Mouse (Mus musculus) stomach, postnatal 0 days (tissue): Measurements from ENCODE around the gene Uchl4. TPM values are rescaled to one million over a fixed set of nuclear protein-coding genes. Genes with fewer than 3 reads are reported as not detected.
A peak's percentile ranks its signal among the peaks of the same experiment; 100 is the strongest.

Experiments
- ATAC-seq: fragments of 200-750 bp; cut with Nextera tagmentation; 2 replicates; pipeline ENCODE4 v1.8.0; 2017; ENCODE audit not compliant: low FRiP score, low TSS enrichment
- DNase-seq: peaks from one replicate; pipeline ENCODE4 v3.0.0-alpha.2; 2016; ENCODE audit warnings: low spot score
- H3K27ac ChIP-seq: fragments of 300-500 bp; sonication (generic); replicated peaks from 2 replicates; pipeline ENCODE4 v1.5.1; 2014; ENCODE audit warnings: mild to moderate bottlenecking, control low read depth
- H3K27me3 ChIP-seq: fragments of 300-500 bp; sonication (generic); 2 replicates; pipeline ENCODE4 v1.6.1; 2014; ENCODE audit warnings: low read length; ENCODE audit not compliant: control insufficient read depth, insufficient read depth
- H3K36me3 ChIP-seq: fragments of 300-500 bp; sonication (generic); 2 replicates; pipeline ENCODE4 v1.6.1; 2014; ENCODE audit warnings: low read length, mixed read lengths; ENCODE audit not compliant: control insufficient read depth, insufficient read depth
- H3K4me1 ChIP-seq: fragments of 300-500 bp; sonication (generic); replicated peaks from 2 replicates; pipeline ENCODE4 v1.6.1; 2014; ENCODE audit warnings: antibody characterized with exemption; ENCODE audit not compliant: control insufficient read depth, insufficient read depth
- H3K4me2 ChIP-seq: fragments of 300-500 bp; sonication (generic); replicated peaks from 2 replicates; pipeline ENCODE4 v1.6.1; 2014; ENCODE audit warnings: low read depth, mild to moderate bottlenecking, control low read depth, moderate library complexity
- H3K4me3 ChIP-seq: fragments of 300-500 bp; sonication (generic); 2 replicates; pipeline ENCODE4 v1.5.1; 2014; ENCODE audit warnings: low read depth, low read length, control low read depth
- H3K9ac ChIP-seq: fragments of 300-500 bp; sonication (generic); 2 replicates; pipeline ENCODE4 v1.6.1; 2014; ENCODE audit warnings: mild to moderate bottlenecking, low read length, control low read depth, mixed read lengths
- H3K9me3 ChIP-seq: fragments of 300-500 bp; sonication (generic); 2 replicates; pipeline ENCODE4 v1.6.1; 2016; ENCODE audit warnings: low read length; ENCODE audit not compliant: control insufficient read depth
- CTCF ChIP-seq: IDR thresholded peaks from 2 replicates; pipeline ENCODE4 v1.5.1; 2016; ENCODE audit warnings: antibody characterized with exemption, low read depth, mild to moderate bottlenecking, moderate library complexity
- EP300 ChIP-seq: optimal IDR thresholded peaks from 2 replicates; pipeline ENCODE3; 2016; ENCODE audit warnings: antibody characterized with exemption
- WGBS: fragments of 180-500 bp; shearing (Covaris S2); extraction: QIAGEN DNeasy Blood & Tissue Kit; methylation state at CpG from one replicate; pipeline ENCODE4 v1.1.7; 2014; 5-methylcytosine and 5-hydroxymethylcytosine counted together
- polyA plus RNA-seq: library from polyadenylated mRNA; unstranded; fragments of >200 nt; fragmentation: Nextera tagmentation; extraction: Ambion mirVana; gene quantifications from 2 replicates; pipeline ENCODE4 v1.2.1, GENCODE M21; 2015

Gene Uchl4
- polyA plus RNA-seq, 1 experiment from 2014 or later: 2.2 TPM

GRCm38 (mm10) chr9:64222098-64222497 lies 12.9 kb upstream of the Uchl4 start:
- DNase-seq (no peak), ATAC-seq (no peak)
- peak overlapping the region; percentile 35 for H3K27ac ChIP-seq
- H3K4me1 ChIP-seq: no peaks in the 10 kb centered on the region
- WGBS: 66% methylated on average over 2 of the region's 2 CpGs
- no peak overlapping the region for H3K9ac ChIP-seq
- H3K4me2 ChIP-seq: no peak overlapping the region
- no peaks in the 10 kb centered on the region; the same call in 1 of the 2 replicates for H3K36me3 ChIP-seq
- no peak for TF ChIP-seq EP300
- TF ChIP-seq CTCF: no peak
- H3K4me3 ChIP-seq: no peak overlapping the region
- no peaks in the 10 kb centered on the region for H3K27me3 ChIP-seq
- no peaks in the 10 kb centered on the region for H3K9me3 ChIP-seq

DNA sequence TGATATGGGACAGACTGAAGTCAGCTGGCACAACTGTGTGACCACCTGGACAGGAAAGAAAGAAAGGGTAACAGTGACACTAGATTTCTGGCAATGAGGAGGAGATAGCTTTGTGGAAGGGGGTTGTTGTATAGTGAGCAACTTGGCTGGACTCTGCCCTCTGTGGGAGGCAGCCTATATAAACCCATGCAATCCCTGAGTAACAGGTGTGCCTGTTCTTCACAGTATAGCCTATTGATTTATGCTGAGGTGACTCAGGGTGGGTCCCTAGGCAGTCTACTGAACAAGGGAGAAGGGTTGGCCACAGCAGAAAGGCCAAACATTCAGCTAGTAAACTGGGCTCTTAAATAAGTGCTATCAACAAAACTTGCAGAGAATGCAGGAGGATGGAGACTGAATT lies 9.2 kb upstream of the Uchl4 start:
- H3K27me3 ChIP-seq: no peaks in the 10 kb centered on the region
- no peaks in the 10 kb centered on the region for H3K9me3 ChIP-seq
- ATAC-seq (peak; percentile 90), DNase-seq (peak; percentile 59)
- no peak overlapping the region for H3K9ac ChIP-seq
- H3K27ac ChIP-seq: peak overlapping the region; percentile 53; the same call in 1 of the 2 replicates
- H3K4me2 ChIP-seq: no peak overlapping the region
- no peak overlapping the region for H3K4me3 ChIP-seq
- no peaks in the 10 kb centered on the region for H3K4me1 ChIP-seq
- TF ChIP-seq EP300 (no peak), CTCF (peak; percentile 28; the same call in 1 of the 2 replicates)
- H3K36me3 ChIP-seq: no peaks in the 10 kb centered on the region; the same call in 1 of the 2 replicates

DNA sequence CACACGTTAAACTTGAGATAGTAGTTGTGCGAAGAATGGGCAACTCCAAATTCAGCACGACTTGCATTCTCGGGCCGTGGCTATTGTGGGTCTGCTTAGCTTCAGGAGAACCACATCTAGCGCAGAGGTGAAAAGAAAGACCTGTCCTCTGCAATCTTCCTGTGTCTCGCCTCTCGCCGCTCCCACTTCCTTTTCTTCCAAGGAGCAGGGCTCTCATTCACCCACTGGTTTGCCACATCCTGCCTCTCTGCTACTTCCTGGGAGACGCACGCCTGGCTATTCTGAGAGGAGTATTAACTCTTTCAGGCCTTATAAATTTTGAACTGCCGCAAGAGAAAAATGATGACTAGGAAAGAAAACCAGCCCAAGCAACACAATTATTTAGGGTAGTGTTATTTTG lies 7.3 kb upstream of the Uchl4 start:
- DNase-seq (no peak), ATAC-seq (no peak)
- 66% methylated on average over 12 of the region's 12 CpGs for WGBS

DNA sequence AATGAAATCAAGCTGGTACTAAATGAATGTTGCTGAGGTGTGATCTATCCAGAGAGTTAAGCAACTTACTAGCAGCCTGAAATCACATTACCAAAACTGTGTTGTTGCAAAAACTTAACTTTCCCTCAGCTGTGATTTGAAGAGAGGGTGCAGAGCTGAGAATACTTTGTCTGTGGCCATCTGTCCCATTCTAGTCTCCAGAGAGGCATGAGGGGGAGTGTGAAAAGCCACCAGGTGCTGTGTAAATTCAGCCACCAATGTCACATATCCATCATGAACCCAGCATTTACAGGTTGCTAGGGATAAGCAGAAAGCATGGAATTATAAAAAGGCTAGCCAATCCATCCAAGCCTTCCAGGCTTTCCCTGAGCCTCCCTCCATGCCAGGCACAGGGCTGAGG lies 6.0 kb upstream of the Uchl4 start:
- Histone ChIP-seq H3K9ac (no peak overlapping the region), H3K27me3 (no peaks in the 10 kb centered on the region), H3K4me2 (no peak overlapping the region), H3K4me3 (no peak overlapping the region), H3K4me1 (no peaks in the 10 kb centered on the region), H3K9me3 (no peaks in the 10 kb centered on the region), H3K36me3 (no peaks in the 10 kb centered on the region), H3K27ac (no peak overlapping the region)
- DNase-seq: no peak
- TF ChIP-seq EP300 (no peak), CTCF (no peak)
- ATAC-seq: no peak

More for the DNA sequence above, 7.3 kb upstream of the Uchl4 start:
- no peaks in the 10 kb centered on the region for H3K27me3 ChIP-seq
- no peaks in the 10 kb centered on the region for H3K4me1 ChIP-seq
- H3K4me2 ChIP-seq: no peak overlapping the region
- H3K9ac ChIP-seq: no peak overlapping the region
- H3K27ac ChIP-seq: no peak overlapping the region
- H3K9me3 ChIP-seq: no peaks in the 10 kb centered on the region
- H3K36me3 ChIP-seq: no peaks in the 10 kb centered on the region
- no peak for TF ChIP-seq EP300
- TF ChIP-seq CTCF: no peak
- H3K4me3 ChIP-seq: no peak overlapping the region

DNA sequence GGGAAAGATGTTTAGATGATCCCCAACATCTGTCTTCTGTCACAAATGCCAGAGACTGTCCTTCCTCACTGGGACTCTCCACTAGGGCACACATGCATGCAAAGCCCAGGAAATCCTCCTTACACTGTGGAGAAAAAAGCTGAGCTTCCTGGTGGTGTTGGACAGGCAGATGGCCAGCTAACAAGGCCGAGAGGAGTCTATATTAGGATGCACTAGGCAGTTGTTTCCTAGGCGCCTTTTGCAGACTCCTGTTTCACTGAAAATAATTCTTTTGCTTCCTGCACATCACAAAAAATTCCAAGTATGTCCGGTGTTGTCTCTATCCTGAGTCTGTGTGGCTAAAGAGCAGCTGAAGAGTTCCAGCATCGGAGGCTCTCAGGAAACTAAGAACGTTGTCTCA lies 3.8 kb upstream of the Uchl4 start:
- Histone ChIP-seq H3K27me3 (no peaks in the 10 kb centered on the region), H3K9ac (no peak overlapping the region), H3K4me3 (no peak overlapping the region), H3K9me3 (no peaks in the 10 kb centered on the region), H3K27ac (peak overlapping the region; percentile 74), H3K4me2 (no peak overlapping the region), H3K4me1 (no peaks in the 10 kb centered on the region), H3K36me3 (no peaks in the 10 kb centered on the region)
- DNase-seq: no peak
- 32% methylated on average over 5 of the region's 5 CpGs for WGBS
- TF ChIP-seq EP300: no peak
- peak; percentile 32 for TF ChIP-seq CTCF
- peak; percentile 35; the same call in 1 of the 2 replicates for ATAC-seq

- Histone ChIP-seq H3K9me3 (no peaks in the 10 kb centered on the region), H3K27ac (peak overlapping the region; percentile 74), H3K36me3 (no peaks in the 10 kb centered on the region), H3K4me1 (no peaks in the 10 kb centered on the region), H3K4me2 (no peak overlapping the region), H3K9ac (no peak overlapping the region), H3K4me3 (no peak overlapping the region), H3K27me3 (no peaks in the 10 kb centered on the region)
- ATAC-seq (no peak), DNase-seq (no peak)
- 63% methylated on average over 3 of the region's 3 CpGs for WGBS
- TF ChIP-seq EP300: no peak
- no peak for TF ChIP-seq CTCF
Measured at GRCm38 (mm10) chr9:64231674-64232073, 3.3 kb upstream of the Uchl4 start.
